Mouse (Mus musculus): ENCODE results near the gene Klf7. TPM values are rescaled to one million over a fixed set of nuclear protein-coding genes. Genes with fewer than 3 reads are reported as not detected.

Klf7 gene
- total RNA-seq, 2 experiments from 2014 or later: 7.6 to 12.6 TPM

- no peak for TF ChIP-seq CTCF (IDR thresholded peaks at IDR 0.05)
- no peak overlapping the region for H3K4me3 ChIP-seq
- intact Hi-C loops (cut with DNase I): loop anchor here (5.0 kb wide), 1 partner anchor 38 kb away; no protein-coding TSS in a partner anchor
- no peak for DNase-seq
- peak overlapping the region; percentile 82 for H3K27ac ChIP-seq
These were observed 41.8 kb downstream of the Klf7 start for GRCm38 (mm10) chr1:64080263-64080662.

- intact Hi-C loops (cut with DNase I): no loop called here
- H3K27ac ChIP-seq: peak overlapping the region; percentile 82
- no peak for TF ChIP-seq CTCF (IDR thresholded peaks at IDR 0.05)
- peak overlapping the region; percentile 61 for H3K4me3 ChIP-seq
- DNase-seq: peak; percentile 40
These were observed 43.3 kb downstream of the Klf7 start for GRCm38 (mm10) chr1:64078747-64079211.

- intact Hi-C loops (cut with DNase I): no loop called here
- Histone ChIP-seq H3K4me3 (peak overlapping the region; percentile 61), H3K27ac (peak overlapping the region; percentile 82)
- TF ChIP-seq CTCF (IDR thresholded peaks at IDR 0.05): no peak
- DNase-seq: no peak
These were observed 43.9 kb downstream of the Klf7 start for GRCm38 (mm10) chr1:64078011-64078746.

- no peak overlapping the region for H3K27ac ChIP-seq
- H3K4me3 ChIP-seq: no peak overlapping the region
- intact Hi-C loops (cut with DNase I): no loop called here
- TF ChIP-seq CTCF (IDR thresholded peaks at IDR 0.05): no peak
- DNase-seq: no peak
These were observed 48.0 kb downstream of the Klf7 start for GRCm38 (mm10) chr1:64074051-64074450.

- TF ChIP-seq CTCF (IDR thresholded peaks at IDR 0.05): no peak
These were observed 51.1 kb downstream of the Klf7 start for GRCm38 (mm10) chr1:64070947-64071346.

GRCm38 (mm10) chr1:64066320-64067254 is 55.5 kb downstream of the Klf7 start:
- intact Hi-C loops (cut with DNase I): no loop called here
- no peak for TF ChIP-seq CTCF (IDR thresholded peaks at IDR 0.05)
- H3K27ac ChIP-seq: no peak overlapping the region
- no peak for DNase-seq
- H3K4me3 ChIP-seq: no peak overlapping the region

More at GRCm38 (mm10) chr1:64070947-64071346, 51.1 kb downstream of the Klf7 start:
- Histone ChIP-seq H3K27ac (no peak overlapping the region), H3K4me3 (no peak overlapping the region)
- intact Hi-C loops (cut with DNase I): no loop called here
- no peak for DNase-seq

GRCm38 (mm10) chr1:64061488-64061887 is 60.6 kb downstream of the Klf7 start:
- 0 out of 2 replicates have a peak overlapping the region, but pooled peaks have one; percentile 55 for H3K27ac ChIP-seq
- no peak for DNase-seq
- intact Hi-C loops (cut with DNase I): no loop called here
- H3K4me3 ChIP-seq: no peak overlapping the region
- no peak for TF ChIP-seq CTCF (IDR thresholded peaks at IDR 0.05)

- DNase-seq: no peak
- no peak for TF ChIP-seq CTCF (IDR thresholded peaks at IDR 0.05)
- peak overlapping the region; percentile 55 for H3K27ac ChIP-seq
- H3K4me3 ChIP-seq: peak overlapping the region; percentile 6; the same call in 1 of the 2 replicates
- intact Hi-C loops (cut with DNase I): no loop called here
These were observed 61.2 kb downstream of the Klf7 start for GRCm38 (mm10) chr1:64060699-64061454.

- H3K27ac ChIP-seq: peak overlapping the region; percentile 55
- no peak for TF ChIP-seq CTCF (IDR thresholded peaks at IDR 0.05)
- H3K4me3 ChIP-seq: no peak overlapping the region
- peak; percentile 33 for DNase-seq
- intact Hi-C loops (cut with DNase I): no loop called here
These were observed 62.0 kb downstream of the Klf7 start for GRCm38 (mm10) chr1:64060116-64060515.

- Histone ChIP-seq H3K4me3 (no peak overlapping the region), H3K27ac (no peak overlapping the region)
- no peak for TF ChIP-seq CTCF (IDR thresholded peaks at IDR 0.05)
- no peak for DNase-seq
- intact Hi-C loops (cut with DNase I): no loop called here
These were observed 65.5 kb downstream of the Klf7 start for GRCm38 (mm10) chr1:64056541-64056940.

GRCm38 (mm10) chr1:64055978-64056377 is 66.1 kb downstream of the Klf7 start:
- no peak overlapping the region for H3K4me3 ChIP-seq
- DNase-seq: no peak
- intact Hi-C loops (cut with DNase I): no loop called here
- TF ChIP-seq CTCF (IDR thresholded peaks at IDR 0.05): no peak
- H3K27ac ChIP-seq: no peak overlapping the region

- H3K27ac ChIP-seq: no peak overlapping the region
- intact Hi-C loops (cut with DNase I): no loop called here
- H3K4me3 ChIP-seq: no peak overlapping the region
- no peak for DNase-seq
- TF ChIP-seq CTCF (IDR thresholded peaks at IDR 0.05): no peak
These were observed 66.9 kb downstream of the Klf7 start for GRCm38 (mm10) chr1:64055210-64055609.
